Mouse (Mus musculus): ENCODE measurements around the gene Bmp2. TPM values are rescaled to one million over a fixed set of nuclear protein-coding genes. Genes with fewer than 3 reads are reported as not detected.

Bmp2 gene
- total and polyA plus RNA-seq, 2 experiments = 4.2 to 7.2 TPM

DNA sequence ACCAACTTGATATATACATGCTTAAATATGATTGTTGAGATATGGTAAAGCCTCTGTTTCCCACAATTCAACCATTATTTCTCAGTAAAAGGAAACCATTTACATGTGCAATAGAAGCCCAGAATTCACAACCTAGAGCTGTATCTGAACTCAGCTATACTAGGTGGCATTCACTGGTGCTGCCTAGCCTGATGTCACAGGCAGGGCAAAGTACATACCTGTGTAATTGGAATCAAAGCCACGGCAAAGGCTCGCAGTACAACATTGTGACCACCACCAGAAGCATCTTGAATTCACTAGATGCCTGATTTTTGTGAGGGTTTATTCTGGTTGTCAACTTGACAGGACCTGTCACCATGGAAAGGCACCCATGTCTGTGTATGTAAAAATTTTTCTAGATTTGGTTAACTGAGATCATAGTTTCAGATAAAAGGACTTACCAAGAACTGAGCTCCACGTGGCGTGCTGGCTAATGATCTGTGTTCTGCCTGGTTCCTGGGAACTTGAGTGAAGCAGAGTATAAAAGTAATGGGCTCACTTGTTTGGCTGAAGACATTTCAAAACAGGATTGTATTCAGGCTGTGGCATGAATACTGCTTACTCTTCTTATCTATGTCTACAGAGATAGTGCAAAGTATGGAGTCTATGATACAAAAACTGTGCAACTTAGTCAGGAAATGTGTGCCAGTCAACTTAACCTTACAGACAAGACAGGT is 35.5 kb upstream of the Bmp2 start:
- WGBS = 32% methylated on average over 4 of the region's 4 CpGs
- H3K9ac ChIP-seq (ENCODE audit: low read depth, low read length) = no peak overlapping the region
- no peak overlapping the region; the same call in 1 of the 2 replicates for H3K27ac ChIP-seq (replicated peaks; ENCODE audit: insufficient read depth, low read depth, low read length)
- TF ChIP-seq POLR2A (IDR thresholded peaks at IDR 0.05; ENCODE audit: extremely low read depth, insufficient read depth, low read length) (no peak), CTCF (IDR thresholded peaks at IDR 0.05; ENCODE audit: low read depth, low read length) (no peak)
- no peaks in the 10 kb centered on the region for H3K36me3 ChIP-seq (ENCODE audit: control insufficient read depth, insufficient read depth, low read length)
- peaks cover 7% of the 10 kb centered on the region; the same call in 1 of the 2 replicates for H3K4me1 ChIP-seq (ENCODE audit: control insufficient read depth, insufficient read depth, low read length)
- no peaks in the 10 kb centered on the region for H3K79me2 ChIP-seq (ENCODE audit: control insufficient read depth, insufficient read depth, low read length)
- no peaks in the 10 kb centered on the region for H3K27me3 ChIP-seq (ENCODE audit: control insufficient read depth, insufficient read depth, low read length)
- DNase-seq (ENCODE audit: extremely low read depth, low read depth, low spot score) = peak; percentile 59
- no peak overlapping the region for H3K4me3 ChIP-seq (ENCODE audit: insufficient read depth, low read depth, low read length)

GRCm38 (mm10) chr2:133517867-133518266 is 34.1 kb upstream of the Bmp2 start:
- TF ChIP-seq POLR2A (IDR thresholded peaks at IDR 0.05; ENCODE audit: extremely low read depth, insufficient read depth, low read length) (no peak), CTCF (IDR thresholded peaks at IDR 0.05; ENCODE audit: low read depth, low read length) (no peak)
- DNase-seq (ENCODE audit: extremely low read depth, low read depth, low spot score) = peak; percentile 81
- Histone ChIP-seq H3K27ac (replicated peaks; ENCODE audit: insufficient read depth, low read depth, low read length) (no peak overlapping the region), H3K4me3 (ENCODE audit: insufficient read depth, low read depth, low read length) (no peak overlapping the region), H3K79me2 (ENCODE audit: control insufficient read depth, insufficient read depth, low read length) (no peaks in the 10 kb centered on the region), H3K27me3 (ENCODE audit: control insufficient read depth, insufficient read depth, low read length) (no peaks in the 10 kb centered on the region), H3K4me1 (ENCODE audit: control insufficient read depth, insufficient read depth, low read length) (peaks cover 7% of the 10 kb centered on the region; the same call in 1 of the 2 replicates), H3K36me3 (ENCODE audit: control insufficient read depth, insufficient read depth, low read length) (no peaks in the 10 kb centered on the region), H3K9ac (ENCODE audit: low read depth, low read length) (no peak overlapping the region)
- WGBS = 17% methylated on average over 2 of the region's 2 CpGs

GRCm38 (mm10) chr2:133521193-133521592 is 30.8 kb upstream of the Bmp2 start:
- Histone ChIP-seq H3K27me3 (ENCODE audit: control insufficient read depth, insufficient read depth, low read length) (no peaks in the 10 kb centered on the region), H3K79me2 (ENCODE audit: control insufficient read depth, insufficient read depth, low read length) (no peaks in the 10 kb centered on the region), H3K4me1 (ENCODE audit: control insufficient read depth, insufficient read depth, low read length) (peaks cover 7% of the 10 kb centered on the region; the same call in 1 of the 2 replicates), H3K36me3 (ENCODE audit: control insufficient read depth, insufficient read depth, low read length) (no peaks in the 10 kb centered on the region), H3K27ac (replicated peaks; ENCODE audit: insufficient read depth, low read depth, low read length) (no peak overlapping the region), H3K4me3 (ENCODE audit: insufficient read depth, low read depth, low read length) (no peak overlapping the region), H3K9ac (ENCODE audit: low read depth, low read length) (no peak overlapping the region)
- TF ChIP-seq CTCF (IDR thresholded peaks at IDR 0.05; ENCODE audit: low read depth, low read length) (no peak), POLR2A (IDR thresholded peaks at IDR 0.05; ENCODE audit: extremely low read depth, insufficient read depth, low read length) (no peak)
- no peak for DNase-seq (ENCODE audit: extremely low read depth, low read depth, low spot score)
- 93% methylated on average over 5 of the region's 5 CpGs for WGBS

DNA sequence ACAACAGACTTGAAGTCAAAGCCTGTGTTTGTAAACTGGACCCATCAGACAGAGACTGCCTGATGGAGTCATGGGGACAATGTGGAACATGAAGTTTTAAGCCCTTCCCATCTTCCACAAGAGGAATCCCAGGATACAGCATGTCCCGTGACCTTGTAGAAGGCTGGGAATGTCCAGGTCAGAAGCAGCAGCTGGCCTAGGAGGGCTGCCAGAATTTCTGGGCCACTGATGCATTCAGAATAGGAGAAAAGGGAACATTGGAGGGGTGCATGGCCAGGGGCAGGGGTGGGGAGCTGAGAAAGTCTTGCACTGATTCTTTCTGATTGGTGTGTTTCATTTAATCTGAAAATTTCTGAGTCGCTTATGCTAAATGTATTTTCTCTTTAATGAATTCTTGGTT is 29.8 kb upstream of the Bmp2 start:
- WGBS = 87% methylated on average over 2 of the region's 2 CpGs
- DNase-seq (ENCODE audit: extremely low read depth, low read depth, low spot score) = peak; percentile 23
- TF ChIP-seq CTCF (IDR thresholded peaks at IDR 0.05; ENCODE audit: low read depth, low read length) = no peak
- TF ChIP-seq POLR2A (IDR thresholded peaks at IDR 0.05; ENCODE audit: extremely low read depth, insufficient read depth, low read length) = no peak
- H3K4me3 ChIP-seq (ENCODE audit: insufficient read depth, low read depth, low read length) = no peak overlapping the region
- H3K36me3 ChIP-seq (ENCODE audit: control insufficient read depth, insufficient read depth, low read length) = no peaks in the 10 kb centered on the region
- H3K4me1 ChIP-seq (ENCODE audit: control insufficient read depth, insufficient read depth, low read length) = peaks cover 6% of the 10 kb centered on the region; the same call in 1 of the 2 replicates
- no peak overlapping the region for H3K9ac ChIP-seq (ENCODE audit: low read depth, low read length)
- no peaks in the 10 kb centered on the region for H3K27me3 ChIP-seq (ENCODE audit: control insufficient read depth, insufficient read depth, low read length)
- no peaks in the 10 kb centered on the region for H3K79me2 ChIP-seq (ENCODE audit: control insufficient read depth, insufficient read depth, low read length)
- no peak overlapping the region for H3K27ac ChIP-seq (replicated peaks; ENCODE audit: insufficient read depth, low read depth, low read length)

- peak; percentile 20 for DNase-seq (ENCODE audit: extremely low read depth, low read depth, low spot score)
- no peaks in the 10 kb centered on the region for H3K4me1 ChIP-seq (ENCODE audit: control insufficient read depth, insufficient read depth, low read length)
- H3K79me2 ChIP-seq (ENCODE audit: control insufficient read depth, insufficient read depth, low read length) = no peaks in the 10 kb centered on the region
- no peak overlapping the region for H3K4me3 ChIP-seq (ENCODE audit: insufficient read depth, low read depth, low read length)
- no peaks in the 10 kb centered on the region for H3K27me3 ChIP-seq (ENCODE audit: control insufficient read depth, insufficient read depth, low read length)
- no peak overlapping the region for H3K27ac ChIP-seq (replicated peaks; ENCODE audit: insufficient read depth, low read depth, low read length)
- no peak overlapping the region for H3K9ac ChIP-seq (ENCODE audit: low read depth, low read length)
- no peaks in the 10 kb centered on the region for H3K36me3 ChIP-seq (ENCODE audit: control insufficient read depth, insufficient read depth, low read length)
- TF ChIP-seq CTCF (IDR thresholded peaks at IDR 0.05; ENCODE audit: low read depth, low read length) (no peak), POLR2A (IDR thresholded peaks at IDR 0.05; ENCODE audit: extremely low read depth, insufficient read depth, low read length) (no peak)
- 63% methylated on average over 4 of the region's 4 CpGs for WGBS
These were observed 26.3 kb upstream of the Bmp2 start for GRCm38 (mm10) chr2:133525621-133526181.

DNA sequence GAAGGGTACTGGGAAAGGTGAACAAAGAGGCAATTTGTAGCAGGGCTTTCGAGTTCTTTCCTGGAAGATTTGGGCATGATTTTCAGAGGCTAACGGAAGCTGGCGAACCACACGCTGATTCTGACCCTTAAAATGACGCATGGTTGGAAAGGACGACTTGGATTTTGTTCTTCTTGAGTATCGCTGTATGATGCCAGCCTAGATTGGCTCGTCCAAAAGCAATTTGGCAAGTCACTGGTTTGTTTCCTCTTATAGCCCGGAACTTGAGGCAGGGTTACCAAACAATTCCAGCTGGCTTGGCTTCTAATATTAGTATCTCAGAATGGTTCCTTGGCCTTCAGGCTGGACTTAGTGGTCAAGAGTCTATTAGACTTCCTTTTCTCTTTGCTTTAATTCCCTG is 22.6 kb upstream of the Bmp2 start:
- 94% methylated on average over 9 of the region's 9 CpGs for WGBS
- H3K27me3 ChIP-seq (ENCODE audit: control insufficient read depth, insufficient read depth, low read length) = no peaks in the 10 kb centered on the region
- DNase-seq (ENCODE audit: extremely low read depth, low read depth, low spot score) = no peak

More for the DNA sequence above, 22.6 kb upstream of the Bmp2 start:
- TF ChIP-seq CTCF (IDR thresholded peaks at IDR 0.05; ENCODE audit: low read depth, low read length) = no peak
- no peak for TF ChIP-seq POLR2A (IDR thresholded peaks at IDR 0.05; ENCODE audit: extremely low read depth, insufficient read depth, low read length)
- Histone ChIP-seq H3K9ac (ENCODE audit: low read depth, low read length) (no peak overlapping the region), H3K27ac (replicated peaks; ENCODE audit: insufficient read depth, low read depth, low read length) (no peak overlapping the region), H3K4me3 (ENCODE audit: insufficient read depth, low read depth, low read length) (no peak overlapping the region), H3K4me1 (ENCODE audit: control insufficient read depth, insufficient read depth, low read length) (no peaks in the 10 kb centered on the region), H3K79me2 (ENCODE audit: control insufficient read depth, insufficient read depth, low read length) (no peaks in the 10 kb centered on the region), H3K36me3 (ENCODE audit: control insufficient read depth, insufficient read depth, low read length) (no peaks in the 10 kb centered on the region)
